Mouse (Mus musculus) MEL (cell line): ENCODE data around the gene Mta3. TPM values are rescaled to one million over a fixed set of nuclear protein-coding genes. Genes with fewer than 3 reads are reported as not detected.
A peak's percentile ranks its signal among the peaks of the same experiment; 100 is the strongest.

Source experiments
- DNase-seq: peaks from one replicate; pipeline ENCODE4 v3.0.0; 2011; ENCODE audit warnings: low read depth, low spot score
- H3K27ac ChIP-seq: 2 replicates; pipeline ENCODE4 v1.5.1; 2012; ENCODE audit warnings: low read depth, mild to moderate bottlenecking, control low read depth, low read length, moderate library complexity; ENCODE audit not compliant: control insufficient read depth
- H3K27me3 ChIP-seq, 2 experiments: fragments of 150-350 bp in 1 of 2; sonication (generic) in 1 of 2; 2 replicates each; pipeline ENCODE4 v1.6.1; 2012; ENCODE audit warnings: low read length in 2 of 2, mild to moderate bottlenecking in 2 of 2, improper control_type of control experiment in 1 of 2, moderate library complexity in 1 of 2; ENCODE audit not compliant: insufficient read depth in 2 of 2, control insufficient read depth in 1 of 2
- H3K36me3 ChIP-seq, 2 experiments: 2 replicates each; pipeline ENCODE4 v1.6.1; 2012 to 2014; ENCODE audit warnings: low read length in 2 of 2, improper control_type of control experiment in 1 of 2, inconsistent platforms in 1 of 2, mild to moderate bottlenecking in 1 of 2; ENCODE audit not compliant: insufficient read depth in 2 of 2, control insufficient read depth in 1 of 2
- H3K4me1 ChIP-seq, 2 experiments: fragments of 150-350 bp in 1 of 2; sonication (generic) in 1 of 2; 2 replicates each; pipeline ENCODE4 v1.6.1; 2012; ENCODE audit warnings: low read length in 2 of 2, improper control_type of control experiment in 1 of 2, mild to moderate bottlenecking in 1 of 2; ENCODE audit not compliant: insufficient read depth in 2 of 2, control insufficient read depth in 1 of 2
- H3K4me3 ChIP-seq, 2 experiments: fragments of 150-350 bp in 1 of 2; sonication (generic) in 1 of 2; 2 replicates each; pipeline ENCODE4 v1.5.1; 2012; ENCODE audit warnings: low read depth in 2 of 2, low read length in 2 of 2, mild to moderate bottlenecking in 2 of 2, moderate library complexity in 2 of 2, control low read depth in 1 of 2, improper control_type of control experiment in 1 of 2; ENCODE audit not compliant: control insufficient read depth in 1 of 2, insufficient read depth in 1 of 2
- H3K79me2 ChIP-seq: 2 replicates; pipeline ENCODE4 v1.6.1; 2012; ENCODE audit warnings: mild to moderate bottlenecking, low read length, moderate library complexity; ENCODE audit not compliant: control insufficient read depth, poor library complexity, insufficient read depth
- H3K9ac ChIP-seq: 2 replicates; pipeline ENCODE4 v1.6.1; 2012; ENCODE audit warnings: low read depth, mild to moderate bottlenecking, control low read depth, low read length, moderate library complexity; ENCODE audit not compliant: control insufficient read depth, poor library complexity, severe bottlenecking
- H3K9me3 ChIP-seq: fragments of 150-350 bp; sonication (generic); replicated peaks from 2 replicates; pipeline ENCODE4 v1.6.1; 2012; ENCODE audit warnings: mild to moderate bottlenecking, low read length, improper control_type of control experiment, moderate library complexity; ENCODE audit not compliant: insufficient read depth
- CHD2 ChIP-seq: IDR thresholded peaks from 2 replicates; pipeline ENCODE4 v1.6.1; 2011; ENCODE audit warnings: low read length, improper control_type of control experiment
- CTCF ChIP-seq, 3 experiments: IDR thresholded peaks in 2 of 3; conservative IDR thresholded peaks in 1 of 3; 2 replicates each; pipeline ENCODE4 v1.5.1; 2011 to 2012; ENCODE audit warnings: low read length in 3 of 3, low read depth in 2 of 3, mild to moderate bottlenecking in 2 of 3, improper control_type of control experiment in 1 of 3, inconsistent platforms in 1 of 3, mixed read lengths in 1 of 3, moderate library complexity in 1 of 3; ENCODE audit not compliant: control insufficient read depth in 1 of 3, insufficient read depth in 1 of 3, poor library complexity in 1 of 3, severe bottlenecking in 1 of 3
- E2F4 ChIP-seq: IDR thresholded peaks from 2 replicates; pipeline ENCODE4 v1.6.1; 2011; ENCODE audit warnings: low read depth, low read length, improper control_type of control experiment, borderline replicate concordance
- ELF1 ChIP-seq: IDR thresholded peaks from 2 replicates; pipeline ENCODE4 v1.6.1; 2014; ENCODE audit warnings: low read depth, mild to moderate bottlenecking, inconsistent platforms, low read length, improper control_type of control experiment, moderate library complexity
- EP300 ChIP-seq, 2 experiments: IDR thresholded peaks; 2 replicates each; pipeline ENCODE4 v1.6.1; 2011; ENCODE audit warnings: improper control_type of control experiment in 2 of 2, low read length in 2 of 2, low read depth in 1 of 2, mild to moderate bottlenecking in 1 of 2
- ETS1 ChIP-seq: IDR thresholded peaks from 2 replicates; pipeline ENCODE4 v1.6.1; 2012; ENCODE audit warnings: low read depth, mild to moderate bottlenecking, inconsistent platforms, low read length, improper control_type of control experiment, moderate library complexity
- GABPA ChIP-seq: IDR thresholded peaks from 2 replicates; pipeline ENCODE4 v1.6.1; 2012; ENCODE audit warnings: low read depth, mild to moderate bottlenecking, inconsistent platforms, low read length, improper control_type of control experiment, moderate library complexity
- GATA1 ChIP-seq: IDR thresholded peaks from 2 replicates; pipeline ENCODE4 v1.6.1; 2011; ENCODE audit warnings: low read depth, low read length, improper control_type of control experiment
- HCFC1 ChIP-seq: IDR thresholded peaks from 2 replicates; pipeline ENCODE4 v1.6.1; 2012; ENCODE audit warnings: low read depth, mild to moderate bottlenecking, inconsistent platforms, low read length, improper control_type of control experiment, moderate library complexity
- JUND ChIP-seq: IDR thresholded peaks from 2 replicates; pipeline ENCODE4 v1.6.1; 2011; ENCODE audit warnings: low read depth, mild to moderate bottlenecking, improper control_type of control experiment, low read length
- KAT2A ChIP-seq: conservative IDR thresholded peaks from 2 replicates; pipeline ENCODE4 v1.6.1; 2012; ENCODE audit warnings: low read depth, low read length, improper control_type of control experiment, inconsistent platforms
- MAX ChIP-seq: IDR thresholded peaks from 2 replicates; pipeline ENCODE4 v1.6.1; 2011; ENCODE audit warnings: low read length, improper control_type of control experiment
- MEF2A ChIP-seq: IDR thresholded peaks from 2 replicates; pipeline ENCODE4 v1.6.1; 2014; ENCODE audit warnings: low read depth, mild to moderate bottlenecking, inconsistent platforms, low read length, improper control_type of control experiment; ENCODE audit not compliant: poor library complexity, insufficient replicate concordance, severe bottlenecking; ENCODE audit errors: extremely low read depth
- NELFE ChIP-seq: IDR thresholded peaks from 2 replicates; pipeline ENCODE4 v1.6.1; 2011; ENCODE audit warnings: low read depth, low read length, improper control_type of control experiment
- NRF1 ChIP-seq: IDR thresholded peaks from 2 replicates; pipeline ENCODE4 v1.6.1; 2014; ENCODE audit warnings: low read depth, mild to moderate bottlenecking, inconsistent platforms, low read length, improper control_type of control experiment, moderate library complexity; ENCODE audit not compliant: poor library complexity, insufficient read depth, severe bottlenecking
- POLR2AphosphoS2 ChIP-seq: IDR thresholded peaks from 2 replicates; pipeline ENCODE4 v1.6.1; 2011; ENCODE audit warnings: low read length, improper control_type of control experiment
- POLR2AphosphoS5 ChIP-seq: IDR thresholded peaks from 2 replicates; pipeline ENCODE4 v1.6.1; 2012; ENCODE audit warnings: low read depth, borderline replicate concordance, mild to moderate bottlenecking, inconsistent platforms, low read length, moderate library complexity, mixed read lengths
- RAD21 ChIP-seq: IDR thresholded peaks from 2 replicates; pipeline ENCODE4 v1.6.1; 2011; ENCODE audit warnings: mild to moderate bottlenecking, low read depth, low read length, improper control_type of control experiment
- RCOR1 ChIP-seq: IDR thresholded peaks from 2 replicates; pipeline ENCODE4 v1.6.1; 2012; ENCODE audit warnings: low read depth, mild to moderate bottlenecking, inconsistent platforms, low read length, improper control_type of control experiment
- SMC3 ChIP-seq: IDR thresholded peaks from 2 replicates; pipeline ENCODE4 v1.6.1; 2011; ENCODE audit warnings: low read depth, low read length, improper control_type of control experiment
- TAL1 ChIP-seq: IDR thresholded peaks from 2 replicates; pipeline ENCODE4 v1.6.1; 2012; ENCODE audit warnings: mild to moderate bottlenecking, inconsistent platforms, low read length, moderate library complexity, mixed read lengths
- TBP ChIP-seq: IDR thresholded peaks from 2 replicates; pipeline ENCODE4 v1.8.0; 2011; ENCODE audit warnings: low read depth, low read length, improper control_type of control experiment
- UBTF ChIP-seq: IDR thresholded peaks from 2 replicates; pipeline ENCODE4 v1.6.1; 2012; ENCODE audit warnings: low read depth, mild to moderate bottlenecking, inconsistent platforms, low read length, improper control_type of control experiment, moderate library complexity, borderline replicate concordance; ENCODE audit not compliant: insufficient read depth
- USF1 ChIP-seq: IDR thresholded peaks from 2 replicates; pipeline ENCODE4 v1.6.1; 2014; ENCODE audit warnings: low read depth, mild to moderate bottlenecking, inconsistent platforms, low read length, improper control_type of control experiment, moderate library complexity
- USF2 ChIP-seq, 2 experiments: IDR thresholded peaks; 2 replicates each; pipeline ENCODE4 v1.6.1; 2011 to 2012; ENCODE audit warnings: improper control_type of control experiment in 2 of 2, low read length in 2 of 2, borderline replicate concordance in 1 of 2, inconsistent platforms in 1 of 2, low read depth in 1 of 2, mild to moderate bottlenecking in 1 of 2; ENCODE audit not compliant: insufficient read depth in 1 of 2
- ZC3H11A ChIP-seq: IDR thresholded peaks from 2 replicates; pipeline ENCODE4 v1.6.1; 2012; ENCODE audit warnings: low read depth, mild to moderate bottlenecking, inconsistent platforms, low read length, improper control_type of control experiment
- ZKSCAN1 ChIP-seq: IDR thresholded peaks from 2 replicates; pipeline ENCODE4 v1.6.1; 2012; ENCODE audit warnings: low read depth, mild to moderate bottlenecking, inconsistent platforms, low read length, improper control_type of control experiment, moderate library complexity
- ZMIZ1 ChIP-seq: IDR thresholded peaks from 2 replicates; pipeline ENCODE4 v1.6.1; 2012; ENCODE audit warnings: low read depth, mild to moderate bottlenecking, inconsistent platforms, low read length, improper control_type of control experiment, moderate library complexity
- ZNF384 ChIP-seq: IDR thresholded peaks from 2 replicates; pipeline ENCODE4 v1.6.1; 2012; ENCODE audit warnings: low read depth, mild to moderate bottlenecking, inconsistent platforms, low read length, improper control_type of control experiment
- polyA plus RNA-seq, 2 experiments: library from polyadenylated mRNA; stranded (reverse) in 1 of 2; unstranded in 1 of 2; fragments of >175 nt in 1 of 2; fragments of >200 nt in 1 of 2; gene quantifications; 2 replicates each; pipeline versions ENCODE4 v1.2.1 to v1.2.4; 2012; ENCODE audit warnings: low replicate concordance in 2 of 2, low read depth in 1 of 2; ENCODE audit not compliant: insufficient read length in 2 of 2, insufficient read depth in 1 of 2, missing spikeins in 1 of 2
- total RNA-seq: library from RNA; depleted of rRNA; stranded (reverse); fragments of 300-350 nt; gene quantifications from 2 replicates; pipeline ENCODE4 v1.2.3, GENCODE M21; 2012

Mta3 gene
- total and polyA plus RNA-seq, 3 experiments = 28.8 to 58.2 TPM; not detected in 1

- no peak for TF ChIP-seq ETS1
- no peak for TF ChIP-seq TAL1
- TF ChIP-seq KAT2A = no peak
- no peak for TF ChIP-seq ZNF384
- no peak for TF ChIP-seq ZC3H11A
- no peak for TF ChIP-seq USF1
- no peak for TF ChIP-seq JUND
- no peak for TF ChIP-seq CTCF (IDR thresholded peaks at IDR 0.05 in 2 of 3, conservative IDR thresholded peaks at IDR 0.05 in 1 of 3; ENCODE audit: control insufficient read depth in 1 of 3, insufficient read depth in 1 of 3, low read depth in 2 of 3, low read length in 3 of 3, poor library complexity in 1 of 3, severe bottlenecking in 1 of 3)
- no peak for TF ChIP-seq MEF2A
- no peak for TF ChIP-seq UBTF
- no peak for TF ChIP-seq ELF1
- TF ChIP-seq E2F4 = no peak
- no peak for TF ChIP-seq EP300 (IDR thresholded peaks at IDR 0.05; ENCODE audit: low read depth in 1 of 2, low read length in 2 of 2)
- no peak for TF ChIP-seq MAX
- no peak for TF ChIP-seq RCOR1
- TF ChIP-seq GABPA = no peak
- TF ChIP-seq ZMIZ1 = no peak
- TF ChIP-seq CHD2 = no peak
- no peak for DNase-seq
- H3K9me3 ChIP-seq = no peaks in the 10 kb centered on the region
- no peak overlapping the region for H3K27ac ChIP-seq
- no peaks in the 10 kb centered on the region for H3K79me2 ChIP-seq
- H3K27me3 ChIP-seq = no peaks in the 10 kb centered on the region
- H3K4me1 ChIP-seq = peaks cover 3 to 6% of the 10 kb centered on the region in 2 experiments; a peak in 3 of 4 replicates
- H3K36me3 ChIP-seq = peaks cover 0 to 13% of the 10 kb centered on the region in 2 experiments; a peak in 2 of 4 replicates
- H3K4me3 ChIP-seq = no peak overlapping the region
- no peak overlapping the region for H3K9ac ChIP-seq
Measured at GRCm38 (mm10) chr17:83767064-83767463, 61.1 kb downstream of the Mta3 start.

- Histone ChIP-seq H3K27me3 (no peaks in the 10 kb centered on the region), H3K27ac (peak overlapping the region; percentile 76), H3K79me2 (no peaks in the 10 kb centered on the region), H3K9me3 (no peaks in the 10 kb centered on the region), H3K9ac (peak overlapping the region; percentile 25; the same call in 1 of the 2 replicates), H3K4me1 (peaks cover 3 to 6% of the 10 kb centered on the region in 2 experiments; a peak in 3 of 4 replicates), H3K4me3 (no peak overlapping the region), H3K36me3 (peaks cover 0 to 13% of the 10 kb centered on the region in 2 experiments; a peak in 2 of 4 replicates)
- DNase-seq = peak; percentile 84
- TF ChIP-seq GATA1 = peak; percentile 92
- TF ChIP-seq HCFC1 = 0 out of 2 replicates have a peak, but pooled peaks have one; percentile 24
- TF ChIP-seq MAX = peak; percentile 96
- TF ChIP-seq NELFE = no peak
- no peak for TF ChIP-seq ZKSCAN1
- TF ChIP-seq SMC3 = no peak; the same call in 1 of the 2 replicates
- peak; percentile 75 for TF ChIP-seq ETS1
- no peak for TF ChIP-seq ZMIZ1
- TF ChIP-seq POLR2AphosphoS5 = no peak
- TF ChIP-seq RAD21 = no peak
- TF ChIP-seq ZNF384 = no peak
- TF ChIP-seq UBTF = no peak
- TF ChIP-seq NRF1 = no peak
- TF ChIP-seq TAL1 = peak; percentile 59
- TF ChIP-seq TBP = peak; percentile 60; the same call in 1 of the 2 replicates
- peak; percentile 28; the same call in 1 of the 2 replicates for TF ChIP-seq ELF1
- TF ChIP-seq JUND = no peak
- no peak for TF ChIP-seq E2F4
- TF ChIP-seq RCOR1 = 0 out of 2 replicates have a peak, but pooled peaks have one; percentile 64
- no peak for TF ChIP-seq POLR2AphosphoS2
- no peak; the same call in 1 of the 2 replicates for TF ChIP-seq USF1
- no peak for TF ChIP-seq USF2 (IDR thresholded peaks at IDR 0.05; ENCODE audit: borderline replicate concordance in 1 of 2, insufficient read depth in 1 of 2, low read depth in 1 of 2, low read length in 2 of 2)
Measured at GRCm38 (mm10) chr17:83768309-83768708, 62.3 kb downstream of the Mta3 start.
